Mouse (Mus musculus): Measurements from ENCODE around the gene Acad10.
A peak's percentile ranks its signal among the peaks of the same experiment; 100 is the strongest.

Acad10 gene

DNA sequence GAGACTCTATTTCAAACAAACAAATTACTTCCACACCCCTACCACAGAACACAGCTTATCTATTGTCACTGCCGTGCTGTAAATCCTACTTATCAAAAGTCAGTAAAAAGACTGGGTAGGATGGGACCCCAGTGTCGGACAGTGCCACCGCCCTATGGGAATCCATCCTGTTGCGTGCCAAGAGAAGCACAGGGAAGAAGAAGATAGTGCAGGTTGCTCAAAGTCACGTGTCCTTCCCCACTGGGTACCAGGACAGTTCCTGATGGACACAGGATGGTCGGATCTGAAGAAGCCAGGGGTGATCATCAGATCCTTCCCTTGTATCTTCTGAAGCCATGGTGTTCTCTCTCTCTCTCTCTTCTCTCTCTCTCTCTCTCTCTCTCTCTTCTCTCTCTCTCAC, 64.6 kb downstream of the Acad10 start:
- DNase-seq, result no peak

DNA sequence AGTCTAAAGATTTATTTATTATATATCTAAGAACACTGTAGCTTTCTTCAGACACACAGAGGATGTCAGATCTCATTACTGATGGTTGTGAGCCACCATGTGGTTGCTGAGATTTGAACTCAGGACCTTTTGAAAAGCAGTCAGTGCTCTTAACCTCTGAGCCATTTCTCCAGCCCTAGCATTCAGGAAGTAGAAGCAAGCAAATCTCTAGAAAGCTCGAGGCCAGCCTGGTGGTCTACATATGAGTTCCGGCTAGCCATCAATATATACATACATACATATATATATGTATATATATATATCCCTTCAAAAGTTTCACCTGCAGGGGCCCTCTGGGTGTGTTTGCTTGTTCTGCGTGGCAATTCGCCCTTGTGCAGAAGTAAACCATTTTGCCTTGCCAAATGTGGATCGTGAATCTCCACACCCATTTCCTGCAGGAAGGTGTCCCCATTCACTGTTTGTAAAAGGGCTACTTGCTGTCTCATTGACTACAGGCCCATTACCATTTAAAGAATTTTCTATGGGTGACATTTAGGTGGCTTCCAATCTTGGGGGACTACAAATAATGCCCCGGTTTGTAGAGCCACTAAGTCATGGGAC, 65.5 kb downstream of the Acad10 start:
- no peak for DNase-seq

DNA sequence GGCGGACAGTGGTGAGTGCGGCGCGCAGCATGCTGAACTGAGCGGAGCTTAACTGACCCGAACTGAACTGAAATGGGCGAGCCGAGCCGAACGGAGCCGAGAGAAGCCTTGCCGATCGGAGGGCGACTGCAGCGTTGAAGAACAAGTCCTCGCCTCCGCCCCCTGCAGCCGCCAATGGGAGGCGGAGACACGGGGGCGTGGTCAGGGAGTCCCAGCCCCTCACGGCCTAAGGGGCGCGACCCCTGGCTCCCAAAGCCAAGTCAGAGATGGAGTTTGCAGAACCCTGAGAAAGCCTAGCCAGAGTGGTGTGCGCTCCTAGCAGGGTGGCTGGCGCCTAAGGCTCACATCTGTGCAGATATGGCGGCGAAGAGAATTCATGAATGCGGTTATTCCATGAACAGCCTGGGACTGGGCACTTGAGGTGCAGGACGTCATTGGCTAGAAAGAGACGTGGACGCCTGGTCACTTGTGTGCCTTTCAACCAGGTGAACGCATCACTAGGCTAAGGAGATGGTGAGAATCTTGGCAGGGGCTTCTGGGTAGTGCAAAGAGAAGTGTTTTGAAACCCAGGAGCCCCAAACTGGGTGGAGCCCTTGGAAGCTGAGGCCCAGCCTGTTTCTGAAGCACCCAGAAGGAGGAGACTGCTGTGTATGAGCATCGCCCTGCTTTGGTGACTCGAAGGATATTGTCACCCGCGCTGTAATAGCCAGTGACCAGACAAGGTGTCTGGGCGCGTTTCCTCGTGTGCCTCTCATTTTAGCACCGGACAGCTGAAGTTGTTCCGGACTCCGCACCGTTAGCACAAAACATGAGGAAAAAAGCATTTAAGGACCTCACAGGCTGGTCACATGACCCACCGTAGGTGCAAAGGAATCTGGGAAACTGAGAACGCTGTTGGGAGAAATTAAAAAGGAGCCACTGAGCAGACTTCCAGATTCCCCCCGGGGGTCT, 66.6 kb downstream of the Acad10 start, which contains the start of gene Aldh2:
Gene Aldh2, minus strand, starts transcription at position 374 of the 951 bp plus-strand sequence.
- DNase-seq, result peak; percentile 89

DNA sequence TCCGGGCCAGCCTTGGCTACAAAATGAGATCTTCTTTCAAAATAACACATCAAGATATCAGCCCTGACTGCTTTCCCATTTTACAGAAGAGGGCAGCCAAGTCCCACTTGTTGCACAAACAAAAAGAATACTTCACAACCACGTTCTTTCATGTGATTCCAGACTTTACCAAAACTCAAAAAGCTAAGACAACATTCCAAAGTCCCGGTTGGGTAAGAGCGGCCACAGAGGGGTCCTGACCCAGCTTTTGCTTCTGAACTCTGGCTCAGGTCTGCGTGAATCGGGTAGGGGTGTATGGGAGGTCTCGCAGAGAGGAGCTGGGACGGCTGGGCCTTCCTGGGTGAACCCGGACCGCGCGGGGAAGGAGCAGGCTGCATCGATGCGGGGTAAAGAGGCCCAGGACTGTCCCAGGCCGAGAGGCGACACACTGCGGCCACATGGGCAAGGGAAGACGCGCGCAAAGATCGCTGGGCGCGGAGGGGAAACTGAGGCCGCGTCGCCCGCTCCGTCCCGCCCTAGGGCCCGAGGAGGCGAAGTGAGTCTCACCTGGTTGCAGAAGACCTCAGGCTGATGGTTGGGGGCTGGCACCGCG, 67.4 kb downstream of the Acad10 start:
- DNase-seq, result no peak

DNA sequence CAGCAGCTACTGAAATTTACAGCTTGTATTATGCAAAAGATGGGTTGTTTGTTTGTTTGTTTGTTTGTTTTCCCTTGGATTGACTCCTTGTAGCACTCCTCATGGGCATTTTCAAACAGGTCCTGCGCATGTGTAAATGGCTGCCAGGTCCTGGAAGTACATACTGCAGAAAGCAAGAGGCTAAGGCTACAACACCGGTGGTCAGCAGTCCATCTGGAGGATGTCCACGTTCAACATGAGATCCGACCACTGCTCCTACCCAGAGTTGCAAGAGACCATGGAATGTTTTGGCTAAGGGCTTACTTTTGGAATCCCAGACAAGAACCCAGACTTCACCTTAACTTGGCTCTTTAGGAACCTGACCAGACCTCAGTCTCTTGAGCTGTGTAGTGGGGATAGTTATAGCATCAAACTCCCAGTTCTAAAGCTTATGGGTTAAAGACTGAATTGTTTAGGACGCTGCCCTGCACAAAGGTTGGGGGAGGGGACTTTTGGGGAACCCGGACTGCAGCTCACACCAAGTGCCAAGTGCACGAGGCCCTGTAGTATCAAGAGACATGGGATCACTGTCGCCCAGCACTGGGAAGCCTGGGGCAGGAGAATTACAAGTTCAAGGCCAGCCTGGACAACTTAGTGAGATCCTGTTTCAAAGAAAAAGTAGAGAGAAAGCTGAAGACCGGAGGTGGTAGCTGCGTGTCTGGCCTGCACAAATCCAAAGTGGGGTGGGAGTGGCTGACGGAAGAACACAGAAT, 68.1 kb downstream of the Acad10 start:
- no peak for DNase-seq

DNA sequence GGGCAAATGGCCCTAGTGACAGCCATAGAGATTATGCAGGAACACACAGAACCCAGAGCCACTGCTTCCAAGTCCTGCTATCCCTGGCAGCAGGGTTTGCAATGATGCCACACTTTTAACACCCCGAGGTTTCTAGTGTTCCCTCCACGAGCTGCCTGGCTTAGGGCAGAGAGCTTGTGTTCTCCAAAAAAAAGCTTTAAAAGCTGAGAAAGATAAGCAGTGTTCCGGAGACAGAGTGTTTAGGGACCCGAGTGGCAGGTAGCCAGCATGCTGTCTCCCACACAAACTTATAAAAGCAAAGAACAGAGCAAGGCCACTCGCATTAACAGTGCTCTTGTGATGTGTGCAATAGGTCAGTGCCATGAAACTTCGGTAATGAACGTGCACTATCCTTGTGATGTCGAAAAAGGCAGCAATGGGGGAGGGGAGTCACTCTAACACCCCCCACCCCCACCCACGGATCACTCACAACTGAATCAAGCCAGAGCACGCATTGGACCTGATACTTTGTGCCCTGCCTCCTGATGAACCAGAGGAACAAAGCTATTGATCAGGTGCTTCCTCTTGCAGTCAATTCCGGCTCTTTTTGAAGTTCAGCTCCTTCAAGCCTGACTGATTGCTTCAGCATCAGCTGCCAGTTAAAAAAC, 68.8 kb downstream of the Acad10 start:
- DNase-seq, result no peak

DNA sequence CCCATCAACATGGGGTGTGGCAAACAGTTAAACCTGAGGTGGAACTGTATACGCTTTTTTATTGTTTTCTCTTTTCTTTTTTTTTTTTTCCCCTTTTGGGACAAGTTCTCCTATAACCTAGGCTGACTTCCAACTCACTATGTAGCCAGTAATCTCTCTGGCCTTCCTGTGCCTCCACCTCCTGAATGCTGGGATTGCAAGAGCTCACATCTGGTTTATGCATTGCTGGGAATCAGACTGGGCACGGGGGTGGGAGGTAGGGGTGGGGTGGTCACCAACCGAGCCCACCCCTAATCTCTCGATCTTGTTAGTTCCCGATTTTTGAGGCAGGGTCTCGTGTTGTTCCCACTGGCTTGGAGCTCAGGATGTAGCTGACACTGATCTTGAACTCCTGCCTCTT, 70.4 kb downstream of the Acad10 start:
- DNase-seq, result no peak

DNA sequence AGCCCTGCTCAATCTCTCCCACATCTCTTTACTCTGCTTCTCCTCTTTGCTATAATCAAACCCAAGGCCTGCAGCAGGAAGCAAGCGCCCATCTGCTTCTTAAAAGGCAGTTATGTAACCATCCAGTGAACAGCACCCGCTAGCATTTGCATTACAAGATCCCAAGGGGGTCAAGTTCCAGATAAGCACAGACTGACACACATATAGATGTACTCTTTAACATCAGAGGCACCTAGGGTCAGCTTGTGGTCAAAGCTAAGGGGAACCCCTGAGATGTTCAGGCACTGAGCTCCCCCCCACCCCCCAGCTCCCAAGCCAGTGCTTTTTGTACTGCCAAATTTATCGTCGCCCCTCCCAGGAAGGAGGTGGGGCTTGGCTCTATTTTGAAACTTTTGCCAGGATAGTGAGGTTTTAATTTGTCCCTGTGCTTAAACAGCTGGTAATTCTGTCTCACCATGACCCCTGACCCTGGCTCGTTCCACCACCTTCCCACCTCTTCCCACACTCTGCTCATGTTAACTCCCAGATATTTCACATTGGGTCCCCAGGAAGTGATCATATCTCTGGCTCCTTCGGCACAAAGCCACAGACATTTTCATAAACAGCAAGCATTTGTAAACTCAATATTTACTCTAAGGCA, 73.8 kb downstream of the Acad10 start:
- peak; percentile 34 for DNase-seq

DNA sequence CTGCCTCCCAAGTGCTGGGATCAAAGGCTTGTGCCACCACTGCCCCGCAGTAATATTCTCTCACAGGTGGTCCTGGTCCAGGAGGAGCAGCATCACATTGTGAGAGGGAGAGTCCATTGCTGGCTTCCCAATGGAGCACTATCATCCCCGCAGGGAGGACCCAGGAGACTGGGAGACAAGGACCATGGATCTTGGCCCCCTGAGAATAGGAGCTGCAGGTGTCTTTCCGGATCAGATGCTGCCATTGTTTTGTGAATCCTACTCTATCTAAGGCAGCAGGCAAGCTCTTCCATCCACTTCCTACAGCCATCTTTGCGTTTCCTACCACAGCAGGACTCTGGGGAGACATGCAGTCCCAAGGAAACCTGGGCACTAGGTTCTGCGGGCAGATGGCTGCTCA, 74.6 kb downstream of the Acad10 start:
- no peak for DNase-seq

DNA sequence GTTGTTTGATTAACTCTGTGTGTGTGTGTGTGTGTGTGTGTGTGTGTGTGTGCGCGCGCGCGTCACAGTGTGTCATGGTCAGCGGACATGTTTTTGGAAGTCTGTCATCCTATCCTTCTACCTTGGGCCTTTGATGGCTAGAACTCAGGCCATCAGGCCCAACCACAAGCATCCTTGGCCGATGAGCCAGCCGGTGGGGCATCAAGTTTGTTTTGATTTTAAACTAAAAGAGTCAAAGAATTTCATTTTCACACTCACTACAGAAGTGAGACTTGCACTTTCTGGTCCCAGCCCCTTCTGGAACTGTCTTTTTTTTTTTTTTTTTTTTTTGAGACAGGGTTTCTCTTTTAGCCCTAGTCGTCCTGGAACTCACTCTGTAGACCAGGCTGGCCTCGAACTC, 75.3 kb downstream of the Acad10 start:
- DNase-seq, result no peak

DNA sequence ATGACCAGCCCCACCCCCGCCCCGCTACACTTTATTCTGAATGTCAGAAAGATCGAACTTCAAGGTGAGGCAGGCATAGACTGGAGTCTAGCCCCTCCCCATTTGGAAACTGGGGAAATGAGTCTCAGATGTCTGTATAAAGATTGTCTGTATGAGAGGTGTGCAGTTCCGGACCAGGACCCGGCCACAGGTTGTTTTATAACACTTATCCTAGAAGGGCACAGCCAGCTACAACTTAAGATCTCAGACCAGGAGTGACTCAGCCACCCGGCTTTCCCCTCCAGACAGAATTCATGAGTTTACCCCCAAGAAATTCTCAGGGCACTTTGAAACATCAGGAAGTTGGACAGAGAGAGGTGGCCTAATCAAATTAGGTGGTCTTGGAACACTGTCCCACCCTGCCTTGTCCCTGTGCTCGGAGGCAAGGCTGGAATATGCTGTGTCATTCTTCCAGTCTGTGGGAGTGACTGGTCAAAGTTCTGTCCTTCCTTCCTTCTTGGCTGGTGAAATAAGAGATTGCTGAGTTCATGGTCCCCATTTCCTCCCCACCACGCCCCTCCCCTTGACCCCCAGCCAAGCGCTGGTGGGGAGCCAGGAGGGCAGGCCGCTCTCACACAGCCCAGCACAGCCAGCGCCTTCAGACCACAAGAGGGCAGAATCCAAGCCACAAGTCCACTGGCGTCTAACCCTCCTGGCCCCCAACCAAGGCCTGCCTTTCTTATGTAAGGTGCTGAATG, 76.4 kb downstream of the Acad10 start:
- DNase-seq, result peak; percentile 37

DNA sequence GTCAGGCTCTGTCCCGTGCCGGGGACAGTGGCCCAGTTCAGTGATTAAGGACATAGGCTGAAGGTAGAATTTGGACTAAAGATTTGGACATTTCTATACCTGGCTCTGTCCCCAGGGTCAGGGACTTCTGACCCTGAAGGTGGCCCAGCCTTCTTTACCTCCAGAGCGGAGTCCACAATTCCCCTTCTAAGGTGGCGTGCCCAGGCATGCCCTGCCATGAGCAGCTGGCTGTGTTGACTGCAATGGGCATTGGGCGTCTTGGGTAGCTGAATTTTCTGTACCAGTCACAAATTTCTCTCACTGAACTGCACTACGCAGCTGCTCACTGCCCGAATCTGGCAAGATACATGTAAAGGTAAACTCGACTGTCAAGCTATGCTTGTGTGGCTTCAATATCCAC, 78.4 kb downstream of the Acad10 start:
- no peak for DNase-seq

DNA sequence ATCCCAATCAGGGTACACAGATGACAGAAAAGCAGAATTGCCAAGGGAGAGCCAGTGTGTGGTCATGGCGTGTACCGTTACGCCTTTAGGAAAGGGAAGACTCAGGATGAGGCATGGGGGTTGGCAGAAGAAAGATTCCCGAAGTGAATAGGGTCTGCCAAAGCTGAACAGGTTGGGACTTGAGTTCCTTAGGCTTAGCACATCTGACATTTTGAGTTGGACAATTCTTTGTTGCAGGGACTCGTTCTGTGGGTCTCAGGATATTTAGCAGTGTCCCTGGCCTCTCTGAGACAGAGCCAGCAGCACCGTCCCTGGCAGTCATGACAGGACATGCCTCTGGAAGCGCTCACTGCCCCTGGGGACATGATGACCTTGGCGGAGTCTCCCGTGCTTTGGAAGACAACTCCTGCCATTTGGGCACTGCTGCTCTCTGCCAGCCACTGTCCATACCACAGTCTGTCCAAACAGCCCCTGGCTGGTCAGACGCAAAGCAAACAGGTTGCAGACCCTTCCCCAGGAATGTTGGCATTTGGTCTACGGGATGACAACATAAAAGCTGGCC, 83.3 kb downstream of the Acad10 start:
- no peak for DNase-seq

DNA sequence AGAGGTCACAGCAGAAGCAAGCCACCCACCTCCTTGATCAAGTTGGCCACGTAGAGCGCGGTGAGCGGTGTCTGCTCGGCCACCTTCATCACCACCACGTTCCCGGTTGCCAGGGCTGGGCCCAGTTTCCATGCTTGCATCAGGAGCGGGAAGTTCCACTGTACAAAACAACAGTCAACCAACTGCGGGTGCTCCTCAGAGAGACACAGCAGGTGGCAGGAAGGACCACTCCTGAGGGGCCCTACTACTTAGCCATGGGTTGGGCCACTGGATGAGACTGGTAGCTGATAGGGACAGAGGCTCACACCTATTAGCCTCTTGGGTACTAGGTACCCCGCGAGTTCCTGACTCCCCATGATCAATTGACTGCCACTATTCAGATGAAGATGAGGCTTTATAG, 84.4 kb downstream of the Acad10 start:
- DNase-seq, result no peak

DNA sequence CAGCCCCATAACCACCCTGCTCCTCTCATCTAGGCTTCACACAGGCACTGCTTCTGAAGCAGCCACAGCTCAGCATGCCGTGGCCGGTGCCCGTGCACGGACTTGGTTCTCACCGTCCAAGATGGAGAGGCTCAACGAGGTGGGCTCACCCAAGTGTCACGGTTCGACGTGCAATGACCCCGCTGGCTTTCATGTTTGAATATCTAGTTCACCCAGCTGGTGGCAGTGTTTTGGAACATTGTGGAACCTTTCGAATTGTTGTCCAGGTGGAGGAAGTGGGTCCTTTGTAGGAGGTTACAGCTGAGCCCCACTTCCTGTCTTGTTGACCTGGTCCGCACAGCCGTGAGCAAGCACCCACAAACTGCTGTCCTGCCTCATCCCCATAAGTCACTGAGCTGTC, 86.2 kb downstream of the Acad10 start:
- DNase-seq, result peak; percentile 65

Data from thymus, postnatal 14 days (tissue).